ENCODE assay signal across 15 mouse cellular contexts in genomic region chr8:69957879-69958278, GRCm38 (mm10). TPM values are rescaled to one million over a fixed set of nuclear protein-coding genes. Genes with fewer than 3 reads are reported as not detected.
DNase-seq lines count a peak whose midpoint lies in the region; ATAC-seq and TF ChIP-seq lines count a peak whose summit lies in the region.
"Had no signal": no experiment of that assay in that cellular context is flagged by ENCODE, and none has a peak within 500 bp of the region (broad histone marks: within the 10 kb centered on the region; RNA-seq: fewer than 3 reads in every experiment).

No protein-coding gene starts in this region.

- DNase-seq in adrenal gland, postnatal 10 days: peak; percentile 22
- no peak for DNase-seq in adrenal gland, adult 18-20 months (ENCODE audit: low spot score in 2 of 2)
- no peak for DNase-seq in heart, postnatal 10 days
- DNase-seq in lung, postnatal 36 days: no peak
- no peak for DNase-seq in heart, postnatal 0 days (ENCODE audit: low spot score)
- DNase-seq in ovary, postnatal 10 days (ENCODE audit: low spot score): no peak
- DNase-seq: cerebellum, adult 8-10 months; kidney, postnatal 4 days had no signal

- 0 out of 2 replicates have a peak, but pooled peaks have one; percentile 14 for TF ChIP-seq EP300 in heart, postnatal 0 days (IDR thresholded peaks at IDR 0.05; ENCODE audit: low read depth)

- H3K27ac ChIP-seq in heart, embryonic 13.5 days (replicated peaks): peak overlapping the region; percentile 29; the same call in 1 of the 2 replicates
- H3K27ac ChIP-seq in lung, embryonic 15.5 days: peak overlapping the region; percentile 41
- H3K27ac ChIP-seq in heart, postnatal 0 days (ENCODE audit: low read depth): peak overlapping the region; percentile 53
- H3K27ac ChIP-seq: limb, embryonic 12.5 days; neural tube, embryonic 15.5 days; stomach, embryonic 15.5 days had no signal

- 0 out of 2 replicates have a peak overlapping the region, but pooled peaks have one; percentile 1 for H3K9ac ChIP-seq in heart, embryonic 13.5 days
- no peak overlapping the region for H3K9ac ChIP-seq in lung, embryonic 15.5 days
- H3K9ac ChIP-seq in heart, postnatal 0 days (replicated peaks; ENCODE audit: low read depth, low read length): no peak overlapping the region
- H3K9ac ChIP-seq: limb, embryonic 12.5 days; neural tube, embryonic 15.5 days; stomach, embryonic 15.5 days had no signal

- TF ChIP-seq CTCF in heart, postnatal 0 days (IDR thresholded peaks at IDR 0.05; ENCODE audit: low read depth): no peak

- intact Hi-C loops in heart, postnatal 10 days (cut with DNase I): no loop called here

- H3K36me3 ChIP-seq in heart, embryonic 13.5 days: peaks cover 7% of the 10 kb centered on the region
- H3K36me3 ChIP-seq in lung, embryonic 15.5 days: no peaks in the 10 kb centered on the region
- H3K36me3 ChIP-seq in heart, postnatal 0 days (replicated peaks; ENCODE audit: control insufficient read depth, insufficient read depth, low read length): no peaks in the 10 kb centered on the region
- H3K36me3 ChIP-seq: limb, embryonic 12.5 days; neural tube, embryonic 15.5 days; stomach, embryonic 15.5 days had no signal

- ATAC-seq in heart, embryonic 13.5 days (ENCODE audit: extremely low read depth, insufficient number of reproducible peaks, low FRiP score, low TSS enrichment): no peak
- ATAC-seq in lung, embryonic 15.5 days (ENCODE audit: borderline replicate concordance, extremely low read depth, low FRiP score, low TSS enrichment): no peak
- peak; percentile 63 for ATAC-seq in heart, postnatal 0 days (ENCODE audit: insufficient read depth, low read depth)
- ATAC-seq: Patski had no signal

- H3K4me1 ChIP-seq in heart, embryonic 13.5 days: peaks cover 77% of the 10 kb centered on the region
- H3K4me1 ChIP-seq in lung, embryonic 15.5 days: peaks cover 30% of the 10 kb centered on the region; the same call in 1 of the 2 replicates
- H3K4me1 ChIP-seq in heart, postnatal 0 days (ENCODE audit: control insufficient read depth, insufficient read depth): peaks cover 50% of the 10 kb centered on the region
- H3K4me1 ChIP-seq: limb, embryonic 12.5 days had no signal

- no peaks in the 10 kb centered on the region for H3K9me3 ChIP-seq in heart, embryonic 13.5 days
- no peaks in the 10 kb centered on the region for H3K9me3 ChIP-seq in lung, embryonic 15.5 days
- no peaks in the 10 kb centered on the region for H3K9me3 ChIP-seq in heart, postnatal 0 days (replicated peaks; ENCODE audit: control insufficient read depth, low read length)
- H3K9me3 ChIP-seq: limb, embryonic 12.5 days; neural tube, embryonic 15.5 days; stomach, embryonic 15.5 days had no signal

- H3K4me3 ChIP-seq in heart, embryonic 13.5 days: no peak overlapping the region
- no peak overlapping the region for H3K4me3 ChIP-seq in lung, embryonic 15.5 days
- H3K4me3 ChIP-seq in heart, postnatal 0 days (ENCODE audit: low read depth, low read length): no peak overlapping the region
- H3K4me3 ChIP-seq: limb, embryonic 12.5 days; neural tube, embryonic 15.5 days; stomach, embryonic 15.5 days had no signal

- no peak overlapping the region for H3K4me2 ChIP-seq in heart, embryonic 13.5 days
- H3K4me2 ChIP-seq in lung, embryonic 15.5 days: no peak overlapping the region
- H3K4me2 ChIP-seq in heart, postnatal 0 days (ENCODE audit: low read depth, low read length): no peak overlapping the region
- H3K4me2 ChIP-seq: limb, embryonic 12.5 days; neural tube, embryonic 15.5 days; stomach, embryonic 15.5 days had no signal

- no peaks in the 10 kb centered on the region for H3K27me3 ChIP-seq in heart, embryonic 13.5 days (replicated peaks)
- no peaks in the 10 kb centered on the region for H3K27me3 ChIP-seq in lung, embryonic 15.5 days
- H3K27me3 ChIP-seq in heart, postnatal 0 days (ENCODE audit: control insufficient read depth, insufficient read depth, low read length): no peaks in the 10 kb centered on the region
- H3K27me3 ChIP-seq: limb, embryonic 12.5 days; neural tube, embryonic 15.5 days; Patski; stomach, embryonic 15.5 days had no signal

RNA-seq across cellular contexts. Expression of gene Gatad2a, which starts 38.3 kb away (rescaled TPM):
- 10 to 100 TPM; 84.4 to 90.0 TPM for total RNA-seq in adrenal gland, postnatal 10 days (2021)
- 100 to 1,000 TPM; 102 to 111 TPM for total RNA-seq in adrenal gland, adult 18-20 months (2021)
- polyA plus RNA-seq in heart, embryonic 13.5 days (2015; fragmentation: Nextera tagmentation; extraction: Ambion mirVana): 27.3 and 29.9 TPM in 2 replicates
- total RNA-seq in heart, postnatal 10 days (2021): 10 to 100 TPM; 62.1 to 63.1 TPM
- polyA plus RNA-seq in lung, embryonic 15.5 days (2015; fragmentation: Nextera tagmentation; extraction: Ambion mirVana): 60.3 and 64.3 TPM in 2 replicates
- 26.9 and 58.8 TPM in 2 replicates for total RNA-seq in heart, postnatal 0 days (2014; rRNA removed; ENCODE audit: low replicate concordance)
- 17.0 and 18.9 TPM in 2 replicates for polyA plus RNA-seq in heart, postnatal 0 days (2015; fragmentation: Nextera tagmentation; extraction: Ambion mirVana)

RNA-seq across cellular contexts. Expression of gene Yjefn3, which starts 55.4 kb away (rescaled TPM):
- 1 to 10 TPM; 5.5 TPM for total RNA-seq in adrenal gland, postnatal 10 days (2021)
- 1 to 10 TPM; 2.2 to 3.1 TPM for total RNA-seq in adrenal gland, adult 18-20 months (2021)
- polyA plus RNA-seq in heart, embryonic 13.5 days (2015; fragmentation: Nextera tagmentation; extraction: Ambion mirVana): 8.1 and 8.2 TPM in 2 replicates
- 10 to 100 TPM in 1 of 2 experiments, 1 to 10 TPM in 1; 9.1 to 10.1 TPM for total RNA-seq in heart, postnatal 10 days (2021)
- 4.0 and 5.5 TPM in 2 replicates for polyA plus RNA-seq in lung, embryonic 15.5 days (2015; fragmentation: Nextera tagmentation; extraction: Ambion mirVana)
- total RNA-seq in heart, postnatal 0 days (2014; rRNA removed; ENCODE audit: low replicate concordance): 1.2 and 22.3 TPM in 2 replicates
- 12.9 and 13.9 TPM in 2 replicates for polyA plus RNA-seq in heart, postnatal 0 days (2015; fragmentation: Nextera tagmentation; extraction: Ambion mirVana)
- total RNA-seq: hematopoietic stem cell, adult 5-6 weeks had no signal

RNA-seq across cellular contexts. Expression of gene Ndufa13, which starts 55.5 kb away (rescaled TPM):
- total RNA-seq in adrenal gland, postnatal 10 days (2021): 100 to 1,000 TPM; 237 to 261 TPM
- 100 to 1,000 TPM; 176 to 210 TPM for total RNA-seq in adrenal gland, adult 18-20 months (2021)
- 304 and 343 TPM in 2 replicates for polyA plus RNA-seq in heart, embryonic 13.5 days (2015; fragmentation: Nextera tagmentation; extraction: Ambion mirVana)
- total RNA-seq in heart, postnatal 10 days (2021): 100 to 1,000 TPM; 376 to 397 TPM
- polyA plus RNA-seq in lung, embryonic 15.5 days (2015; fragmentation: Nextera tagmentation; extraction: Ambion mirVana): 162 and 177 TPM in 2 replicates
- 223 and 232 TPM in 2 replicates for total RNA-seq in heart, postnatal 0 days (2014; rRNA removed; ENCODE audit: low replicate concordance)
- 666 and 702 TPM in 2 replicates for polyA plus RNA-seq in heart, postnatal 0 days (2015; fragmentation: Nextera tagmentation; extraction: Ambion mirVana)

RNA-seq across cellular contexts. Expression of gene Tssk6, which starts 55.9 kb away (rescaled TPM):
- under 1 TPM; 0.79 to 0.84 TPM for total RNA-seq in adrenal gland, postnatal 10 days (2021)
- total RNA-seq in adrenal gland, adult 18-20 months (2021): under 1 TPM; 0.51 to 0.60 TPM
- 1.9 and 2.2 TPM in 2 replicates for polyA plus RNA-seq in heart, embryonic 13.5 days (2015; fragmentation: Nextera tagmentation; extraction: Ambion mirVana)
- total RNA-seq in heart, postnatal 10 days (2021): under 1 TPM; 0.25 to 0.31 TPM
- 2.9 and 3.7 TPM in 2 replicates for polyA plus RNA-seq in lung, embryonic 15.5 days (2015; fragmentation: Nextera tagmentation; extraction: Ambion mirVana)
- 0.11 TPM in 1 of 2 replicates, not detected in the other for total RNA-seq in heart, postnatal 0 days (2014; rRNA removed; ENCODE audit: low replicate concordance)
- 1.1 and 1.2 TPM in 2 replicates for polyA plus RNA-seq in heart, postnatal 0 days (2015; fragmentation: Nextera tagmentation; extraction: Ambion mirVana)
